Mouse (Mus musculus) spleen, adult 18-20 months (tissue): ENCODE measurements around the gene Ncan.

ENCODE experiments used
- DNase-seq, 2 experiments: peaks; one replicate each; pipeline ENCODE4 v3.0.0; 2022; ENCODE audit warnings: mixed read lengths in 2 of 2

The Ncan gene

DNA sequence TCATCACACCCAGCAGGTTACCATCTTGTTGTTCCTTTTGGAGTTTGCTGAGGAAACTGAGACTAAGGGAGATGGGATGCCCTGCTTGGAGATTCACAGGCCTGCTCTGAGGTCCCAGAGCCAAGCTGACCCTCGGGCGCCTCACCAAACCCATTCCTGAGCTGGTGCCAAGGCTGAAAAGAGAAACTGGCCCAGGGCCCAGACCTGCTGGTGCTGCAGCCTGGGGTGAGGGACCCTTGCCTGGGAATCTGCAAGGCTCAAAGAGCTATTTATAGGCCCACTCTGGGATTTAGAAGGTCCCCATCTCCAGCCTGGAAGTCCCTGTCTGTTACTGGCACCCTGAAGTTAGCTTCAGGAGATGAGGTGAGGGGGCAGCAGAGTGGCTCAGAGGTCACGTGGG, 7.8 kb upstream of the Ncan start:
- DNase-seq = no peak

DNA sequence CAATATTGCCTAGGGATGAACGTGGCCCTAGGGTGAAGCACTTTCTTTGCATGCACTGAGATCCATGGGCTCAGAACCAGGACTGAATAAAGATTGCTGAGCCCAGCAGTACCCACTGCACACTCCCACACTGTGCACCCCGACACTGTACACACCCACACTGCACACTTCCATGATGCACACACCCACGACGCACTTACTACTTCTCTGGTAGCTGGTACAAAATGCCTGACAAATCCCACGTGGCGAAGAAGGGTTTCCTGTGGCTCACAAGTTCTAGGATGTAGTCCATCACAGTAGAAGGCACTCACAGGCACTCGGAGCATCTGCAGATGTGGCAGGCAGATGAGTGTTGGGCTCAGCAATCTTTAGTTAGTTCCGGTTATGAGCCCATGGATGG, 4.3 kb upstream of the Ncan start:
- no peak for DNase-seq

DNA sequence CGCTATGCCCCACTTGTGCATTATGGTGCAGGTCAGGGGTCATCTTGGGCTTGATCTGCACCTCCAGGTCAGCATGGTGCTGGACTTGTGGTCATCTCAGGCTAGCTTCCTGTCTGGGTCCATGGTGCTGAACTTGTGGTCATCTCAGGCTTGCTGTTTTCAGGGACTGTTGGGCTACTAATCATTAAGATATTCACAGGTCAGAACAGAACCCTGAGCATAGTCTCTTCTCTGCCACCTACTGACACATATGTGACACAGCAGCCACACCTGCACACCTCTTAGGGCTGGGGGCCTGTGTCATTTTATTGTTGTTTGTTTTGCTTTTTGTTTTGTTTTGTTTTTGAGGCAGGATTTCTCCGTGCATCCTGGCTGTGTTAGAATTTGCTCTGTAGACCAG, 2.2 kb upstream of the Ncan start:
- no peak for DNase-seq

DNA sequence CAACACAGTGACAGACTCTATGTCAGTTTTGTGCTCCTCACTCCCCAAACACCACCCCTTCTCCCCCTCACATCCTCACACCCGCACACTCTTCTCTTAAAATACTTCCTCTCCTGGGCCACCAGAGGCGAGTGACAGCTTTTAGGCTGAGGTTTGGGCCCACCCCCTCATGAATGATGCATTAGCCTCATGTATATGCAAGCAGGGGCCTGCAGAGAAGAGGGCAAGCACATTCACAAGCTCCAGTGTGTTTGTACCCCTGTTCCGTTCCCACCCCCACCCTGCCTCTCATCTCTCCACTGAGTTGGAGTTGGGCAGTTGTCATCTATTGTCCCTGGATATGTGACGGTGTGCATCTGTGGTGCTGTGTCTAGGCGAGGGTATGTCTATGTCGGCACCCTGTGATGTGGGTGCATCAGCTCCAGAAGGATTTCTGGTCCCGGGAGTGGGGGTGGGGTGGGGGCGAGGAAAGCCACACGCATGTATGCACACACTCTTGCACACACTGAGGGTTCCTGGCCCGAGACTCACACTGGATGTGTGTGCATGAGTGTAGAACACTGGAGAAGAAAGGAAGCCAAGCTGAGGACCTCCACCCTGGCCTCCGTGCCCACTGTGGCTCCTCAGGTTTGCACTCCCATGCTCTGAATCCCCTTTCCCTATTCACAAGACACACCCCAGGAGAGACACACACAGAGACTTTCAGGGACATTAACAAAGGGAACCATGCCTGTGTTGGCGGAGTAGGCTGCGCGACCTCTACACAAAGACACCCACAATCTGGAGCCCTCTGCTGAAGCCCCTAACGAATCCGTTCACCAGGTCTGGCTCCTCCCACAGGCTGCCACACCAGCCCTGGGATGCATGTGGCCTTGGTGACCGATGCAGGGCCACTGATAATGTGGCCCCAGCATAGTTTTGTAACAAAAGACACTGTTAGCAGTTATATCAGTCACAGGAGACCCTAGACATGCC, 1.7 kb downstream of the Ncan start:
- no peak for DNase-seq

DNA sequence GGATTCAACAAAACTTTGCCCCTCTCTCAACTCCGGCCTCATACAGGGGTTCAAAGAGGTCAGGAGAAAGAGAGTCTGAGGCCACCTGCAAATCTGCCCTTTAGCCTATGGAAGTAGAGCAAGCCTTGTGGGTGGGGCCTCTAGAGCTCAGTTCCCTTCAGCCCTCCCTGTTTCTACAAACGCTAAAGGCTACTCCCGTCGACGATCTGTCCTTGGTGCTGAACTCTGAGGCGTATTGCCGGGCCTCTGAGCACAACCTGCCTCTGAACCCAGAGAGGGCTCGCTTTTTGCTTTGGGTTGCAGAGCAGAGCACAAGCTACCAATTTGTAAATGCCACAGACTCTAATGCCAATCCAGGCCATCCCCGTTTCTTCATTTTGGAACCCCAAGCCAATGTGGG, 3.1 kb downstream of the Ncan start:
- DNase-seq = no peak

DNA sequence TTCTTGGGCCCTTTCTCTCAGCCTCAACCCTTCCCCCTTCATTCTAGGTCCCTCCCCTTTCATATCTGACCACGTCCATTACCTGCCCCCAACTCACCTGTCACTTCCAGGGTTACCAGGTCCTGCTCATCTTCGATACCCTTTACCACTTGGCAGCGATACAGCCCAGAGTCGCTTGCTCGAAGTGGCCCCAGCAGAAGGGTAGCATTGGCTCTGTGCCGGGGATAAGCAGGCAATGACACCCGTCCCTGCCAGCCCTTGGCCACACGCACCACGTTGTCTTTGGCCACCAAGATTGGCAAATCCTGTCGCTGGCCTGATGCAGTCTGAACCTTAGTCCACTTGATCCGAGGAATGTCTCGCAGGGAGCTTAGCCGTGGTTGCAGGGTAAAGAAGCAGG, 5.8 kb downstream of the Ncan start:
- DNase-seq = no peak

DNA sequence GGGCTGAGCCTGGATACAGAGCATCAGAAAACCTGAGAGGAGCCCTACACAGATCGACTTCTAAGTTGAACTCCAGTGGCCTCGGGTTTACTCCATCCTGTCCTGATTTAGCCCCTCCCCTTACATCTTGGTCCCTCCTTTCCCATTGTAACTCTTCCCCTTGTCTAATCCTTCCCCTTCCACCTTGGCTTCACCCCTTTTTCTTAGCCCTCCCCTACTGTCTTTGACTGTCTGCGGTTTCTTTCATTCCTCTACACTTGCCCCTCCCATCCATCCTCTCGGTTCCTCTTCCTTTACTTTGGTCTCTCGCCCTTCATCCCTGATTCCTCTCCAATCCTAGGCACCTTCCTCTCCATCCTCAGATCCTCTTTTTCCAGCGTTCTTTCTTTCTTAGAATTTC, 6.2 kb downstream of the Ncan start:
- no peak for DNase-seq

DNA sequence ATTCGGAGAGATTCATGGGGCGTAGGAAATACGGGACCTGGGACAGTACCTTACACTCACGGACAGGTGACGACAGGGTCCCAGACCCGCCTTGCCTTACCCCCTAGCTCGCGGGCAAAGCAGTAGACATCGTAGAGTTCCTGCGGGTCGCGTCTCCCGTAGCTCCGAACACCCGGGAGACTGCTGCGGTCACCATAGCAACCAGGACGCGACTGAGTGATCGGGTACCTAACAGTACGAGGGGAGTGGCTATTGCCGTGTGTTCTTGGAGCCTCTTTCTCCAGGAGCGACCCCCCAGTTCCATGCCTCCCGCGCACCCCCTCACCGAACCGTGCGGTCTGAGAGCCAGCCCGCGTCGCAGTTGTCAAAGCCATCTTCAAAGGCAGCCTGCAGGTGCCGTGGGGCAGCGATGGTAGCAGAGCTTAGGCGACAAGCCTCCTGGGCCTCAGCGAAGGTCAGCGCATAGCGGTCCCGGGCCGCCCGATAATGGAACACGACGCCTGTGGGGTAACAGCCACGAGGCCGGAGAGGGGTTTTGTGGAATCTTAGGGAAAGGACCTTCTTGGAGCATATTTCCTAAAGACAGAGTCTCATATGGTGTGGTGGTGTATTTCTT, 8.2 kb downstream of the Ncan start:
- DNase-seq = no peak

DNA sequence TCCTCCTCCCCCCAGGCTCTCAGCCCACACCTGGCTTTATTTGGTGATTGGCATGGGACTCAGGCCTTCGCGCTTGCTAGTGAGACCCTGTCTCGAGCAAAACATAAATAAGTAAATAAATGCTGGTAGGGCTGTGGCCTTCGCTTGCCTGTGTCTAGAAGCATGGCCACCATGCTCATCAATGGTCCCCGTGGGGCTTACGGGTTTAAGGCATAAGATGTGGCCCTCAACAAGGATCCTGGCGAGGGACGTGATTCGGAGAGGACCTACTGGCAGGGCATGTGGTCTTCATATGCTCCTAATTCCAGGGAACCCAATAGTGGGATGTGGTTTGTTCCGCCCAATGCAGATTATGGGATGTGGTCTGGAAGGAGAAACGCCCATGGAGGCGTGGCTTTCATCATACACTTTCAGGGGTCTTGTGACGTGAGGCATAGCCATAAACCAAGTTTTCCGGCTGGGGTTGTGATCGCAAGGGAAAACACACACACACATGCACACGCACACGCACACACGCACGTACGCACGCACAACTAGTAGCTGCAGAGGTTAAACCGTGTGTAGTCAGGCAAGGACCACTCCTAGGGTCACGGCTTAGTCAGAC, 9.4 kb downstream of the Ncan start:
- DNase-seq = no peak

DNA sequence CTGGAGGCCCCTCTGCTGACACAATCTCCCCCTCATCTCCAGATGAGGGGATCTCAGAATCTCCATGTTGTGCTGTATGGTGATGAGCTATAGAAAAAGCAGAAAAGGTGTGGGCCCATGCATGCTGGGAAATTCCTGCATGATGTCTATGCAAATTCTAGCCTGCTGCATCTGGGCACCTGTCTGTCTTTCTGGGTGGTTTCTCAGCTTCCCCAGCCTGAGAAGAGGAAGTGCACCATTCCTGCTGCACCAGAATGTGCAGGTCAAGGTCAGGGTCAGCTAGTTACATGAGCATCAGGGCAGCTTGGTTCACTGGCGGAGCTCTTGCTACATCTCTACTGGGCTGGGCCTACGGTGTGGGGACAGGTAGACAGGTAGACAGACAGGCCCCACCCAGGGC, 10.2 kb downstream of the Ncan start:
- no peak for DNase-seq

DNA sequence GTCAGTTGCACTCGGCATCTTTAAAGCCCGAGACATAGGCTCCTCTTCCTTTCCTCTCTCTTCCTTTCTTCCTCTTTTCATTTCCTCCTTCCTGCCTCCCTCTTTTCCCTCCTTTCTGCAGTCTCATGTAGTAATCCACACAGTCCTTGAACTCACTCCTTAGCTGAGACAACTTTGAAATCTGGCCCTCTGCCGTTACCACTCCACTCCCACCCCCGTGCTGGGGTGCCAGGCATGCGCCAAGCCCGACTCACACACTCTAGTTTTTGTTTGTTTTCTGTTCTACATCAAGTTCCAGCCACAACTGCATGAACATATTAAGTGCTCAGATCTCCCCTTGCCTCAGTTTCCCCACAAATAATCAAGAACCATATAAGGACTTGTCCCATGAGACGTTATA, 15.8 kb downstream of the Ncan start:
- DNase-seq = no peak

DNA sequence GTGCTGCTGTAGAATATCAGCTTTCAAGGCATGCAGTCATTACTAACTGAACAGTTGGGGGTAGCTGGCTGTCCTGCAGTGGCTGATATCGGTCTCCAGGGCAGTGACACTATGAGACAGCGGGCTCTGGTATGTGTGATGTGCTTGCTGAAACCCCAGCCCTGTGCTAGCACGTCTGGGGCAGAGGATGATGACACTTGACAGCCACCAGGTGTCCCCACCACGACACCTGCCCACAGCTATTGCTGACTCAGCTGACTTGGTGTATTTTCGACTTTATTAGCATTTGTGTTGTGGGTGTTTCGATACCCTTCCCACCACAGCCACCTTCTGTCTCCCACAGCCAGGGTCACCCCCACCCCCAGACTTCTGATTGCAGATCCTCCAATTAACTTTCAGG, 16.2 kb downstream of the Ncan start:
- peak; percentile 46 to 64 for DNase-seq

DNA sequence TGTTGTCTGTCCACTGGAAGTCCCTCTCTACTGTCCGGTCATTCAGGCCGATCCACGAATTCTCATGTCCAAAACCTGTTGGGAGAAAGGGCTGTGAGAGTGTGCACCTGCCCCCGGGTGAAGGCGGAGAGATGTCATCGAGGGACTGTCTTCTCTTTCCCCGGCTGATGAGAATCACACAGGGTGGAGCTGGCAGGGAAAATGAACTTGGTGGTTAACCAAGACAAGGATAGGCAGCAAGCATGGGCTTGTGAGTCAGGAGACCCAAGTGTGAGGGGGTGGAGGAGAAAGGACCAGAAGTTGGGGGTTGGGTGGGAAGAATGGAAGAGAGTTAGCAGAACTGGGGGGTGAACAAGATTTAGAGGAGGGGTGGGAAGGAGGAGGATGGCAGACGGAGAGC, 20.4 kb downstream of the Ncan start:
- no peak for DNase-seq

DNA sequence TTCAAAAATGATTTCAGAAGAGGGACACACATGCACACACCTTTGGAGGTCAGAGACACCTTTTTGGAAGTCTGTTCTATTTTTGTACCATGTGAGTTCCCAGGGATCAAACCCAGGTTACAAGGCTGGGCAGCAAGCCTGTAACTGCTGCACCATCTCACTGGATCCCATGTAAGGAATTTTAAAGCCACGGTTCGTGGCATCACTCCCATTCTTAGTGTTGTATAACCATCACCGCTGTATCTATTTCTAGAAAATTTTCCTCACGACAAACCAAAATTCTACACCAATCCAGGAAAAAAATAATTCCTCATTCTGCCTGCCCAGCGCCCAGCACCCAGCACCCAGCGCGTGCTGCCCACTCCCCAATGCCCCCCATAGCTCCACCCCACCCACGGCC, 21.4 kb downstream of the Ncan start:
- no peak for DNase-seq

DNA sequence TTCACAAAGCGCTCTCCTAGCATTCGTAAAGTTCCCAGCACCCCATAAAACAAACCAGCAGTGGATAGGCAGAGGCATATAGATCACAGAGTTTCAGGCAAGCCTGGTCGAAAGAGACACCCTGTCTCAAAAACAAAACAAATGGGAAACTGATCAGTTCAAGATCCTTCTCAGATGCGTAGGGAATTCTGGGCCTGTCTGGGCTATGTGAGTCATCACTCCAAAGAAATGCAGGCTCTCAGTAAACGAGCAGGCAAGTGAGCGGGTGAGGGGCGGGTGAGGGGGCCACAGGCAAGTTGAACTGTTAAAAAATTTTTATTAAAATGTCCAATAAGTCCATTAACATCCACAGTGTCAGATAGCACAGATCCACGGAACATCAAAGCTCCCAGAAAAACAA, 27.9 kb downstream of the Ncan start:
- no peak for DNase-seq

DNA sequence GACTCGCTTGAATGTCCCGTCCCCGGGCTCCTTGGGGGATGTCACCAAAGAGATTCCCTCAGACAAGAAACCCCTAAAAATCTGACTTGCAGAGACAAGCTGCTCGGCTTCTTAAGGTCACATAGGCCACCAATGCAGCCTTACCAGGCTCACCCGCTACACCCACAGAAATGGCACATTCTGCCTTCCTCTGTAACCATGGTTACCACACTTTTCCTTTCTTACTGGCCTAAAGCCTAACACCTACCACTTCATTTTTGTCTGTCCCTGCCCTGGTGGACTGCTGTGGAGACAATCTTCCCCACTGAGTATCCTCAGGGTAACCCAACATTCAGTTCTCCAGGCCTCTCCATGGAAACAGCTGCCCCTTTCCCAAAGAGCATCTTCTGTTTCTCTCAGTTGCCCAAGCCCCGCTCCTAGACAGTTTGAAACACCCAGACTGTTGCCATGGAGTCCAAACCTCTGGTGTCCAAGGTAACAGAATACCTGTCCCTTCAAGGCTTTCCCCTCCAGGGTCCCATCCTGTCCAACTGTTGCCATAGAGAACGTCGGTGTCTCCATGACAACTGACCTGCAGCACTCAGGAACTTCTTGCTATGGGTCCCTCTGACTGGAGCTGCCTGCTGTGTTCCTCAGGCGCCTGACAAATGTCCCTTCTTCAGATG, 31.2 kb downstream of the Ncan start:
- DNase-seq = no peak

DNA sequence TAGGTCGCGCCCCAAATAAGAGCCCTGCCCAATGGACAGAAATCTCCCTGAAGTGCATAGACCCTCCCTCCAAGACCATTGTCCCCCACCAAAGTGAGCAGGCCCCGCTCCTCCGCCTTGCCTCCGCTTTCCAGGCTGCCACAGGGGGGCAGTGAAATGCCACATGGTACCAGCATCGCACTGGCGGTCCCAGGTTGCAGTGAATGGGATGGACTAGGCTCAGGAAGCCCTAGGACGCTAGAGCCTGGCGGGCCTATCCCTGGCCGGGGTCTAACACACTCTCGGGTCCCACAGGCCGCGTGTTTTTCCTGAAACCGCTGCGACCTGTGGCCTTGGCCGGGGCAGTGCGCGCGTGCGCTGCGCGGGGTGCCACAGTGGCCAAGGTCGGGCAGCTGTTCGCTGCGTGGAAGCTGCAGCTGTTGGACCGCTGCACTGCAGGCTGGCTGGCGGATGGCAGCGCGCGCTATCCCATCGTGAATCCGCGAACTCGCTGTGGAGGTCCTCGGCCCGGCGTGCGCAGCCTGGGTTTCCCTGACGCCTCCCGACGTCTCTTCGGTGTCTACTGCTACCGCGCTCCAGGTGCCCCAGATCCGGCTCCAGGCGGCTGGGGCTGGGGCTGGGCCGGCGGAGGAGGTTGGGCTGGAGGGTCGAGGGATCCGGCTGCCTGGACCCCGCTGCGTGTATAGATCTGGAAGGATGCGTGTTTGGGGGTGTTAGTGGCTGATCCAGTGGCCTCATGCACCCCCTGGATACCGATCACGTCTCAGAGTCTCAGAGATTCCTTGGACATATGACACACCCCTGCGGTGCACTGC, 32.6 kb downstream of the Ncan start:
- DNase-seq = peak in 1 of 2 experiments; percentile 33

DNA sequence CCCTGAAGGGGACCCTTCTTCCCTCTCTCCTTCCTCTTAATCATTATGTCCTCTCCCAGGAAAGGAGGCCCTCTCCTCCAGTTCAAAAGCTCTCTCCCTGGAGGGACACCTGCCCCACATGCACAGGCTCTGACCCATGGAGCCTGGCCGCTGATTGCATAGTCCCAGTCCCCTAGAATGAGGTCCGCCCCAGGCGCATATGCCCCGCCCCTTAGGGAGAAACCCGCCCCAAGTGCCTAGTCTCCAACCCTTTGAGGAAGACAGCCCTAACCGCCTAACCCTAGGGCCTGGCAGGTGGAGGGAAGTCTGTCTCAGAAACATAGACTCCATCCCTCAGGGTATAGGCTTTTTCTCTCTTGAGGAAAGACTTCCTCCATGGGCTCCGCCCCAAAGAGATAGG, 33.4 kb downstream of the Ncan start:
- no peak for DNase-seq

DNA sequence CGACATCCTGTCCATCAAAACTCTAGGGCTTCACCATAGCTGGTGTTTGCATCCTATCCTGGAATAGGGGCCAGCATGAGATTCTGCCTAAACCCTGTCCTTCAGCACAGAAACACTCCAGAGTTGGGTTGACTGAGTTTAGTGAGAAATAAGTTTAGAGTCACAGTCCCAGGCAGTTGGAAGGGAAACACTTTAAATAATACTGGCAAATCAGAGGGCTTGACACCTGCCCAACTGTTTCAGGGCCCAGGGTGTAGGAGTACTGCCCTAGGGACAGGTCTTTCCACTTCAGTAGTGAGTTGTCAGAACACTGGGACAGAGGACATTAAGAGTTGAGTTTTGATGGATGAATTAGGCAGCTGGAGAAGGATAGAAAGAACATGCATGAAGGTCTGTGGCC, 34.5 kb downstream of the Ncan start:
- DNase-seq = no peak

DNA sequence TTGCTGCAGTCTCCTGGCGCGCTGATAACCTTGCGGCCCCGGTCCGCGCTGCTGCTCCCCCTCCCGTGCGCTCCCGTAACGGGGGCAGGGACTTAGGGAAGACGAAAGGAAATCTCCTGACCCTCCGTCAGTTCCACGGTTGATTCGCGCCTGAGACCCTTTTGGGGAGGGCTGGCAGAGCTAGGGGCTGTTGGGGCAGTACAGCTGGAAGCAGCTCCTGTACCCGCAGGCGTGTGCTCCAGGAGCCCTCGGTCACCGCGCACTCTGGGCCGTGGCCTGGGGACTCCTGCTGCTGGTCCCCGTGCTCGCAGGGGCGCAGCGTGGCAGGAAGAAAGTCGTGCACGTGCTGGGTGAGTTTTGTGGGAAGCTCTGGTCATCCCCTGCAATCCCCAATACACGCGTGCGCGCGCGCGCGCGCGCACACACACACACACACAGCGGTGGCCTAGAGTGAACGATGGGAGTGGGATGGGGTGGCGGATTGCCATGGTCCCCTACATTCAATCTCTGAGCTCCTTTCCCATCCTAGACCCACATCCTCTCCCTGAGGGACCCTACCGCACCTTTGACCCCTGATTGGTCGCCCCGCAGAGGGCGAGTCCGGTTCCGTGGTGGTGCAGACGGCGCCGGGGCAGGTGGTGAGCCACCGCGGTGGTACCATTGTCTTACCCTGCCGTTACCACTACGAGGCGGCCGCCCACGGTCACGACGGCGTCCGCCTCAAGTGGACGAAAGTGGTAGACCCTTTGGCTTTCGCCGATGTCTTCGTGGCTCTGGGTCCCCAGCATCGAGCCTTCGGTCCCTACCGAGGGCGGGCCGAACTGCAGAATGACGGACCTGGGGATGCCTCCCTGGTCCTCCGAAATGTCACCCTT, 36.2 kb downstream of the Ncan start:
- DNase-seq = no peak

DNA sequence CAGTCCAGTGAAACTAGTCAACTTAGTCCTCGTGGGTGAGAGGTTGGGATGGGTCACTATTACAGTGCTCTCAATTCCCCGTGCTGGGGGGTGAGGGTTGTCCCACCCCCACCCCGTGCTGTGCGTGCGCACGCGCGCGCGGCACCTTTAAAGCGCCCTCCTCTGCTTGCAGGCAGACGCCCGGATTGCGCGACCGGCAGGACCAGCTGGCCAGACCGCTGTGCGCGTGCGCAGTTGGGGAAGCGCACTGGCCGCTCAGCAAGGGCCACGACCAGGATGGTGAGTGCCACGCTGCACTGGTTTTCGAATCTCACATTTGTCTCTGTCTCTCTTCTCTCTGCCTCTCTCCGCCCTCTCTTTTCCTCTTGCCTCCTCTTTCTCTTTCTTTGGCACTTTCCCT, 37.4 kb downstream of the Ncan start, which contains the start of gene Hapln4:
Hapln4 (plus strand) TSS at position 173 of the 400 bp plus-strand sequence.
- DNase-seq = no peak
